Mouse (Mus musculus): ENCODE results near the gene Defa17. TPM values are rescaled to one million over a fixed set of nuclear protein-coding genes. Genes with fewer than 3 reads are reported as not detected.

Defa17 gene
- not detected for total RNA-seq (2023)

DNA sequence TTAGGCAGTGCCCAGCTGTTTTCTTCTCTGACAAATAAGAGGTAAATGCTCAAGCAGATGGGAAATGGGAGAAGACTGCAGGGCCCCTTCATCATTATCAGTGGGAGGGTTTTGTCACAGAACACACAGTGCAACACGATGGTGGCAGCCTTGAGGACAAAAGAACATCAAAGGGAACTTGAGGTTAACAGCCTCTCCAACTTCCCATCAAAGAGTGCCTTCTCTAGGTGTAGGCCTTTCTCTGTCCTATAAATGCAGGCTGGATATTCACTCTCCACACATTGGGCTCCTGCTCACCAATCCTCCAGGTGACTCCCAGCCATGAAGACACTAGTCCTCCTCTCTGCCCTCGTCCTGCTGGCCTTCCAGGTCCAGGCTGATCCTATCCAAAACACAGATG lies at the start of gene Defa17:
TSS of gene Defa17 (plus strand) at position 301 of the 400 bp plus-strand sequence.

DNA sequence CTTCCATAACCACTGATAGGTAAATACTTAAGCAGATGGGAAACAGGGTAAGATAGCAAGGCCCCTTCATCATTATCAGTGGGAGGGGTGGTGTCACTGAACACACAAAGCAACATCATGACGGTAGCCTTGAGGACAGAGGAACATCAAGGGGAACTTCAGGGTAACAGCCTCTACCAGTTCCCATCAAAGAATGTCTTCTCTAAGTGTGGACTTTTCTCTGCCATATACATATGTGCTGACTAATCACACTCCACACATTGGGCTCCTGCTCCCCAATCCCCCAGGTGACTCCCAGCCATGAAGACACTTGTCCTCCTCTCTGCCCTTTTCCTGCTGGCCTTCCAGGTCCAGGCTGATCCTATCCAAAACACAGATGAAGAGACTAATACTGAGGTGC lies 37.7 kb upstream of the Defa17 start, which contains the start of gene Defa26:
TSS of gene Defa26 (plus strand) at position 301 of the 400 bp plus-strand sequence.

DNA sequence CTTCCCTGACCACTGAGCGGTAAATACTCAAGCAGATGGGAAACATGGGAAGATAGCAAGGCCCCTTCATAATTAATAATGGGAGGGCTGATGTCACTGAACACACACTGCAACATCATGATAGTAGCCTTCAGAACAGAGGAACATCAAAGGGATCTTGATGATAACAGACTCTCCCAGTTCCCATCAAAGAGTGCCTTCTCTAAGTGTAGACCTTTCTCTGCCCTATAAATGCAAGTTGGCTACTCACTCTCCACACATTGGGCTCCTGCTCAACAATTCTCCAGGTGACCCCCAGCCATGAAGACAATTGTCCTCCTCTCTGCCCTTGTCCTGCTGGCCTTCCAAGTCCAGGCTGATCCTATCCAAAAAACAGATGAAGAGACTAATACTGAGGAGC lies 9.9 kb downstream of the Defa17 start, which contains the start of gene Defa34:
TSS of gene Defa34 (plus strand) at position 301 of the 400 bp plus-strand sequence.

DNA sequence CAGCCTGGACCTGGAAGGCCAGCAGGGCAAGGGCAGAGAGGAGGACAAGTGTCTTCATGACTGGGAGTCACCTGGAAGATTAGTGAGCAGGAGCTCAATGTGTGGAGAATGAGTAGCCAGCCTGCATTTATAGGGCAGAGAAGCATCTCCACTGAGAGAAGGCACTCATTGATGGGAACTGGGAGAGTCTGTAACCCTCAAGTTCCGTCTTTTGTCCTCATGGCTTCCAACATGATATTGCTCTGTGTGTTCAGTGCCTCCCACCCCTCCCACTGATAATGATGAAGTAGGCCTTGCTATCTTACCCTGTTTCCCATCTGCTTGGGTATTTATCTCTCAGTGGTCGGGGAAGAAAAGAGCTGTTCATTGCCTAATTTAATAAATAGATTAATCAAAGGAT lies 48.0 kb downstream of the Defa17 start, which contains the start of gene AY761184:
TSS of gene AY761184 (minus strand) at position 101 of the 400 bp plus-strand sequence.

Other genes with a start within 250 kb of the Defa17 start
- gene Defa36, start 228.4 kb upstream of the Defa17 start, total RNA-seq (2023) = not detected
- not detected for gene Gm7849, start 199.2 kb upstream of the Defa17 start, total RNA-seq (2023)
- not detected for gene Defa20, start 146.5 kb upstream of the Defa17 start, total RNA-seq (2023)
- gene Defa32, start 126.7 kb upstream of the Defa17 start, total RNA-seq (2023) = not detected
- gene Defa37, start 90.4 kb upstream of the Defa17 start, total RNA-seq (2023) = not detected
- gene Defa28, start 72.8 kb upstream of the Defa17 start, total RNA-seq (2023) = not detected
- gene Gm7861, start 61.3 kb upstream of the Defa17 start, total RNA-seq (2023) = not detected
- not detected for gene Defa26, start 37.6 kb upstream of the Defa17 start, total RNA-seq (2023)
- gene Defa34, start 10.0 kb downstream of the Defa17 start, total RNA-seq (2023) = not detected
- gene AY761184, start 47.9 kb downstream of the Defa17 start, total RNA-seq (2023) = not detected
- gene Defa24, start 78.7 kb downstream of the Defa17 start, total RNA-seq (2023) = not detected
- not detected for gene Defb50, start 167.8 kb downstream of the Defa17 start, total RNA-seq (2023)
- gene Defb2, start 184.1 kb downstream of the Defa17 start, total RNA-seq (2023) = not detected
- not detected for gene Defb10, start 203.1 kb downstream of the Defa17 start, total RNA-seq (2023)
- gene Defb9, start 229.6 kb downstream of the Defa17 start, total RNA-seq (2023) = not detected